Mouse (Mus musculus) gastrocnemius, postnatal 36 days (tissue): ENCODE measurements around the gene Amer1. TPM values are rescaled to one million over a fixed set of nuclear protein-coding genes. Genes with fewer than 3 reads are reported as not detected.

ENCODE experiments used
- DNase-seq, 2 experiments: peaks; one replicate each; pipeline ENCODE4 v3.0.0; 2022
- intact Hi-C: fragments of 180-260 bp; cut with DNase I; formaldehyde crosslinking; loops from one replicate; pipeline ENCODE4 v1.15.1; 2025
- long read RNA-seq, 2 experiments: library from polyadenylated mRNA; stranded (forward); transcript quantifications; one replicate each; pipeline ENCODE4 v2.0.0; 2021
- total RNA-seq, 2 experiments: library from RNA; stranded (reverse); gene quantifications; 2 replicates each; pipeline ENCODE4 v1.2.3; 2021

Gene Amer1
- total RNA-seq = 1 to 10 TPM; 4.1 to 4.2 TPM
- long read RNA-seq, experiment 1, partial matches to known transcripts = 0 of 4 reads
- long read RNA-seq, experiment 1, other reads (novel, unspliced or antisense) = 4 of 4 reads
- long read RNA-seq, experiment 2, partial matches to known transcripts = 0 of 3 reads
- long read RNA-seq, experiment 2, other reads (novel, unspliced or antisense) = 3 of 3 reads

DNA sequence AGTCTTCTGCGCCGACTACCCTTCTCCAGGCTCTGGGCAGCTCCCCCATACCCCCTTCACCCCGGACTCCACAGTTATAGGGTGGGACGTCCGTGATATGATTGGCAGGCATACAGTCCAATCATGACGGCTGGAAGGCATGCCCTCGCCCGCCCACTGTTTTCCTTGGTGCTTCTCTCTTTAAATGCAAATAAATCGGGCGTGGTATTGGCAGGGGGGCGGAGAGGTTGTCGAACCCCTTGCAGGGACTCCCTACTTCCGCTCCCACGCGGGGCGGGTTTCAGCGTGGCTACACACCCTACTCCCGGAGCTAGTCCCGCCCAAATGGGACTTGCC lies at the start of gene Amer1:
Gene Amer1 (minus strand): TSS at position 97 of the 336 bp plus-strand sequence.
- intact Hi-C loops = no loop called here
- peak; percentile 82 to 83 for DNase-seq

DNA sequence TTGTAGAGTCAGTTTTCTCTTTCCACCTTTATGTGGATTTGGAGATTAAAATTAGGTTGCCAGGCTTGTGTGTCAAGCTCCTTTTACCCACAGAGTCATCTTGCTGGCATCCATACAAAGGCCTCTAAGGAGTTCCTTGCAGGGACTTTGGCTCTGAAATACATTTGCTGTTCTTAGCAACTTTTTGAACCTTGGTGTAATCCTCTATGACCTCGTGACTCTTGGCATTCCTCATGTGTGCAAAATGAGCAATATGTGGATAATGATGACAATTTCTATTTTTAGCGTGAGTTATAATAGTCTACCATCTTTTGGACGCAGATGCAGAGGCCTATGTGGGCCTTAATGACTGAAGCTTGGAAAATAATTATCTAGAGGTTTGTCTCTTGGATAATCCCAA lies 12.5 kb upstream of the Amer1 start:
- no peak for DNase-seq
- intact Hi-C loops = no loop called here

DNA sequence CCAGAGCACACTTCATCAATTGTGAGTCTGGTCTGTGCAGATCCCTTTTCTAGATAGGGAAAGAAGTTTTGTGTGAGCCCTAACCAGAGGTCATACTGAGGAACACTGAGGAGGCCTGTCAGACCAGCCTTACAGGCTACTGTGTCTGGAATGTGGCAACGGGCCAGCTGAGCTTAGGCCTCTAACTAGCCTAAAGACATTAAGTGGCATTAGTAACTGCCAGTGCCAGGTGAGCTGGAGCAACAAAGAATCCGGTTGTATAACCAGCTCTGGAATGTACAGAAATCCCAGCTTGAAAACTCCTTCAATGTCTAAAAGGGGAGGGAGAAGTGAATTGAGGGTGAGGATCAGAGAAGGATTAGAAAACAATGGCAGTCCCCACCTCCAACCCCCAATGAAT lies 1.2 kb upstream of the Amer1 start:
- DNase-seq = no peak

DNA sequence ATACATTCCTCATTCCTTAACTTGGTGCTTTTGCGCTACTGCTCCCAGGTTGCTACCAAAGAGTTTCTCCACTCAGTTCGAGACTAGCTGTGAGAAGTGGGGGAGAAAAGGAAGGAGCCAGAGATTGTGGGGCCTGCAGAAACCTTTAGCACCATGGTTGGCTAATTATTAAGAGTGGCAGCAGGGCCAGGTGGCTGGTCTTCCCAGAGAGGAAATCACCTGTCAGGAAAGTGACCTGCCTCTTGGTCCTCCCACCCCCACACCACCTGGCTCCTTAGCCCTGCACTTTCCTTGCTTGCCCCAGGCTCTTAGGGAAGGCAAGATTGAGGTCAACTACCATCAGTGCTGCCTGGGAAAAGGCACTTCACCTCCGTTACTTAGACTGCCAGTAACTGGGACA lies 469 bp upstream of the Amer1 start:
- intact Hi-C loops = no loop called here
- no peak for DNase-seq

More for the DNA sequence above, 1.2 kb upstream of the Amer1 start:
- intact Hi-C loops = no loop called here

DNA sequence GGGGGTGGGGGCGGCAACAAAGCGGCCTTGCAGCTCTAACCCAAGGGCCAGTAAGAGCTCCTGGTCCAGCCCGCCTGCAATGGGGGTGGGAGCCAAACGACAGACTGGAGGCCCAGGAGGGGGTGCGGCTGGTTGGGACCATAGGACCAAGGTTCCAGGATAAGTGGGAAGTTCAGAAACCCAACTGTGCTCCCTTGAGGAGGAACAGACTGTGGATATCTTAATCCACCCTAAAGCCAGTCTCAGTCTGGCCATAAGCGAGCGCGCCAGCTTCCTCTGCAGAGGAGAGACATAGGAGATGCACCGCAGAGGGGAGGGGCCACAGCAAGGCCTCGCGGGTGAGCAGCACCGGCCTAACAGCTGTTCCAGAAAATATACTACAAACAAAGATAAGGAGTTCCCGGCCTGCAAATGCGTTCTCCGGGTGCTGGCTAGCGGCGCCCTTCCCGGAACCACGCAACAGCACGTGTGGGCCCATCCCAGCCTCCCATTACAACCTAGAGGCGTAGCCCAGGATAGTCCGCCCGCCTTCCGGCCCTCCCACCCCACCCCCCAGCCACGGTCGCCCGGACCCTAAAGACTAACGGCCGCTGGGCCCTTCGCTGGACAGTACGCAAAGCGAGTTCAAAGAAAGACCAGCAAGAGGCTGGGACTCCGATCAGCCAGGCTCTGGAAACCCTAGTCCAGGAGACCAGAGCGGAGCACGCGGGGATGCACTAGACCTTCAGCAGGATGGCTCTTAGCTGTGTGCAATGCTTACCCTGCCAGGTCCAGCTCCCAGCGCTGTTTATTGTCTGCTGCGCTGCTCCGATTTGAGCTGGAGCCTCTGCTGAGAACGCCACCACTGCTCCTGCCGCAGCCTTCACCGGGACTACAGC lies 535 bp downstream of the Amer1 start:
- intact Hi-C loops = no loop called here
- DNase-seq = peak in 1 of 2 experiments; percentile 10

DNA sequence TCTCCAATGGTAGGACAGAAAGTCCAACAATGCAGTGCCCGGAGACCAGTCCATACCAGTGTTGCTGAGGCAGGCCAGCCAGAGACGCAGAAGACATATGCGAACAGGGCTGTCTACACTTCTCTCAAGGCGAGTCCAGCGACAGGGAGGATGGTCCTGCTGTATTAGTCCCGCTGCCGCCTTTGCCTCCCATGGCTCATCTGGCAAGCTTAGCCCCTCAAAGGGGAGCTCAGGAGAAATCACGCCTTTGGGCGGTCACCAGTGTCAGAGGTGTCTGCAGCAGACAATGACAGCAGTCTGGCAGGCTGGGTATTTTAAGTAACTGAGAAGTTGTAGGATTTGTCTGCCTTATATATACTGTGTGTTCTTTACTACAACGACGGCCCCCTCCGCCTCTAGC lies 1.3 kb downstream of the Amer1 start:
- DNase-seq = no peak
- intact Hi-C loops = no loop called here

DNA sequence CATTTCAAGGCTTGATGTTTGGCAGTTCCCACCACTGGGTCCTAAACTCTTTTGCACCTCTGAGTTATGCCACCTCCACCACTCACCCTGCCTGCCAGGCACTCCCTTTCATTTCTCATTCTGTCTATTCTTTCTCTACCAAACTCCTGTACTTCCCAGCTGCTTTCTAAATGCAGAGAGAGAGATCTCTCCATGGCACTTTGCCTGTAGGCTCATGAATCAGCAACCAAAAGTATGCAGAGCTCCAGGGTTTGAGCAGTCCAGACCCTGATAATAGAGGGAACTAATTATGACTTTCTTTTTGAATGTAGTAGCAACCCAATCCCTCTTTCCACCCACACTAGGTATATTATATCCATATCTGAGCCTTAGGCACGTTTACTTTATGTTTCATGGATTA lies 2.4 kb downstream of the Amer1 start:
- no peak for DNase-seq
- intact Hi-C loops = no loop called here

DNA sequence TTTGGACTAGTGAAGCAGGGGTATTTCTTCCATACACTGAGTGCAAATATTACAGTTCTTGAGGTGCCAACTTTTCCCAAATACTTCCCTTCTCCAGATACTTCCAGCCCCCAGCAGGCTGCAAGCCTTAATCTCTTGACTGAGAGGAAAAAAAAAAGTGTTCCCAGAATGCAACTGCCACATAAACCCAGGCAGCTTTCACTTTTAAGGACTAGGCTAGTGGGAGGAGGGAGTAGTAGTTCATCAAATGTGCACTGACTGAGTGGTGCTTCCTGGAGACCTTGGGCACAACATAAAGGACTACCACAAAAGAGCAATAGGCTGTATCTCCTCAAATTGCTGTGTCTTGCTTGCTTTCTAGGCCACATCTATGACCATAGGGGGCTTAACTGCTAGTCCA lies 3.4 kb downstream of the Amer1 start:
- DNase-seq = no peak
- intact Hi-C loops = no loop called here

DNA sequence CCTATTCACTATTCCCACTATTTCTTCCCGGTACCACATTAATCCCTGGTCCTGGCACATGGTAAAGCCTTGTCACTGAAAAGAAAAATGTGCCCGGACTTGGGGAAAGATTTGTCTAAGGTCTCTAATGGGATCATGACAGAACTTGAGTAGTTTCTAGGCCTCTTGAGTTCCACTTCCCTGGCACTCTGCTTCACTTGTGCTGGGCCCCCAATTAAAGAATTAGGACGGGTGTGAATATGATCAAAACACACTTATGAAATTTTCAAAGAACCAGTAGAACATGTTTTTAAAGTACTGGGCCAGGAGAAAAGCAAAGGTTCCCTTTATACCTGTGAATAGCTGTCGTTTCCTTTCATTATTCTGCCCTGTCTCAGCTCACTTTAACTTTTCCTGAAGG lies 6.2 kb downstream of the Amer1 start:
- no peak for DNase-seq
- intact Hi-C loops = no loop called here

DNA sequence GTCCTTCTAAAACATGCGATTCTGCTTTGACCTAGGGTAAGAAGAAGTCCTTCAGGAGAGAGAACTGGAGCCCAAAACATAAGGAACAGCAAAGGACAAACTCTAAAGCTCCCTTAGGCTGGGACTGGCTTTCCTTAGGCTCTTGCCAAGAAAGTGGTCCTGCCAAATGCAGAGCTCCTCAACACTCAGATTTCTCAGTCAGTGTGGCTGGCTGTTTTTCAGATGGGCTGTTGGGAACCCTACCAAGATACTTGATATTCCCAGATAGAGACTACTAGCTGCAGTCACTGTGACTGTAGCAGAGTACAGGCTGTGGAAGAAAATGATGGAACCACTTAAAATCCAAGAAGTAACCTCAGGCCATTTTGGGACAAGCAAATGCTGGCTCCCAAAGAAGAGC lies 7.4 kb downstream of the Amer1 start:
- DNase-seq = peak in 1 of 2 experiments; percentile 52
- intact Hi-C loops = no loop called here

DNA sequence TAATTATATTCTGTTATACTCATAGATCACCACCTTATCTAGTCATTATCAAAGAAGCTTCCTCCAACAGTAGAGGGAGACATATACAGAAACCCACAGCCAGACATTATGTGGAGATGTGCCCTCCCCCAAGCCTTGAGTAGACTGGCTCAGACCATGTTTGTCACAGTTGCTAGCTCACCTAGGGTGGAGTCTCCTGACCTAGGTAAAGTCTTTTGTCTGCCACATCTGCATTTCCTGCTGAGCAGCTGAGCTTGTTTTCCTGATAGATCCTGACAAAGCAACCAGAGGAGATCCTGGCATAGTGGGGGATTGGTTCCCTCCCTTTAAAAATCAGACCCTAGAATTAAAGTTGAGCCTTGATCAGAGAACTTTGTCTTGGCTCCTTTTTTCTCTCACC lies 71.6 kb downstream of the Amer1 start:
- no peak for DNase-seq
- intact Hi-C loops = loop anchor here (10.0 kb wide), 1 partner anchor 362 kb away; no protein-coding TSS in a partner anchor

Other genes starting within 250 kb of the Amer1 start
- gene Arhgef9, start 248.0 kb downstream of the Amer1 start, total RNA-seq = 10 to 100 TPM in 1 of 2 experiments, 1 to 10 TPM in 1; 10.0 to 12.9 TPM
- gene Asb12, start 113.1 kb upstream of the Amer1 start, total RNA-seq = 10 to 100 TPM; 52.4 to 57.3 TPM
- not detected for gene Pfn5, start 113.2 kb upstream of the Amer1 start, total RNA-seq
- gene Zc4h2, start 213.6 kb upstream of the Amer1 start, total RNA-seq = under 1 TPM; 0.97 to 0.99 TPM